Comparison of ENCODE assay signal across 10 mouse cellular contexts in genomic region chr14:20682498-20682897, GRCm38 (mm10). TPM values are rescaled to one million over a fixed set of nuclear protein-coding genes. Genes with fewer than 3 reads are reported as not detected.
DNase-seq lines count a peak whose midpoint lies in the region; ATAC-seq lines count a peak whose summit lies in the region.
"Had no signal": no experiment of that assay in that cellular context is flagged by ENCODE, and none has a peak within 500 bp of the region (broad histone marks: within the 10 kb centered on the region; RNA-seq: fewer than 3 reads in every experiment).

No protein-coding gene starts in this region.

- no peaks in the 10 kb centered on the region for H3K27me3 ChIP-seq in kidney, embryonic 15.5 days
- H3K27me3 ChIP-seq in midbrain, embryonic 13.5 days, result no peaks in the 10 kb centered on the region
- H3K27me3 ChIP-seq: neural tube, embryonic 13.5 days had no signal

- H3K27ac ChIP-seq in kidney, embryonic 15.5 days, result no peak overlapping the region
- no peak overlapping the region for H3K27ac ChIP-seq in midbrain, embryonic 13.5 days
- H3K27ac ChIP-seq: limb, embryonic 10.5 days; neural tube, embryonic 13.5 days had no signal

- 71% methylated on average over 3 of the region's 3 CpGs for WGBS in kidney, embryonic 15.5 days
- 83% methylated on average over 3 of the region's 3 CpGs for WGBS in midbrain, embryonic 13.5 days

- H3K4me3 ChIP-seq in kidney, embryonic 15.5 days (replicated peaks), result no peak overlapping the region
- no peak overlapping the region for H3K4me3 ChIP-seq in midbrain, embryonic 13.5 days (replicated peaks)
- H3K4me3 ChIP-seq: limb, embryonic 10.5 days; neural tube, embryonic 13.5 days had no signal

- H3K4me1 ChIP-seq in kidney, embryonic 15.5 days, result no peaks in the 10 kb centered on the region
- no peaks in the 10 kb centered on the region for H3K4me1 ChIP-seq in midbrain, embryonic 13.5 days (replicated peaks)
- H3K4me1 ChIP-seq: limb, embryonic 10.5 days; neural tube, embryonic 13.5 days had no signal

- DNase-seq in spleen, adult 12 weeks (ENCODE audit: low spot score), result peak; percentile 29
- DNase-seq in spleen, postnatal 4 days (ENCODE audit: low spot score in 2 of 2), result no peak
- DNase-seq in cerebellum, adult 9-10 months, result no peak
- no peak for DNase-seq in left cerebral cortex, adult 11 months (ENCODE audit: low spot score)
- no peak for DNase-seq in Muller cell, postnatal 12 days (ENCODE audit: inconsistent ontology term)

- peaks cover 100% of the 10 kb centered on the region for H3K36me3 ChIP-seq in kidney, embryonic 15.5 days
- peaks cover 99% of the 10 kb centered on the region for H3K36me3 ChIP-seq in midbrain, embryonic 13.5 days

- no peaks in the 10 kb centered on the region for H3K9me3 ChIP-seq in kidney, embryonic 15.5 days (replicated peaks)
- no peaks in the 10 kb centered on the region for H3K9me3 ChIP-seq in midbrain, embryonic 13.5 days
- H3K9me3 ChIP-seq: limb, embryonic 10.5 days; neural tube, embryonic 13.5 days had no signal

- no peak overlapping the region for H3K4me2 ChIP-seq in kidney, embryonic 15.5 days
- H3K4me2 ChIP-seq in midbrain, embryonic 13.5 days (replicated peaks), result no peak overlapping the region
- H3K4me2 ChIP-seq: neural tube, embryonic 13.5 days had no signal

- H3K9ac ChIP-seq in kidney, embryonic 15.5 days, result no peak overlapping the region
- no peak overlapping the region for H3K9ac ChIP-seq in midbrain, embryonic 13.5 days (replicated peaks)
- H3K9ac ChIP-seq: neural tube, embryonic 13.5 days had no signal

- peak; percentile 46; the same call in 1 of the 2 replicates for ATAC-seq in kidney, embryonic 15.5 days (replicated peaks; ENCODE audit: low FRiP score)
- ATAC-seq in megakaryocyte-erythroid progenitor cell, adult 5-6 weeks (replicated peaks; ENCODE audit: low FRiP score, low TSS enrichment, poor library complexity, severe bottlenecking), result peak; percentile 58
- ATAC-seq in midbrain, embryonic 13.5 days, result no peak

RNA-seq across cellular contexts. Expression of gene Sec24c, which starts 8.4 kb away (rescaled TPM):
- 98.3 and 106 TPM in 2 replicates for polyA plus RNA-seq in kidney, embryonic 15.5 days (2015; fragmentation: Nextera tagmentation; extraction: Ambion mirVana)
- total RNA-seq in megakaryocyte-erythroid progenitor cell, adult 5-6 weeks (2014; fragmentation: Nextera tagmentation), result 99.9 and 104 TPM in 2 replicates
- 50.4 and 55.1 TPM in 2 replicates for total RNA-seq in megakaryocyte-erythroid progenitor cell, adult 5-6 weeks (2017)
- 88.4 and 96.7 TPM in 2 replicates for polyA plus RNA-seq in midbrain, embryonic 13.5 days (2015; fragmentation: Nextera tagmentation; extraction: Ambion mirVana)

RNA-seq across cellular contexts. Expression of gene Fut11, which starts 12.3 kb away (rescaled TPM):
- polyA plus RNA-seq in kidney, embryonic 15.5 days (2015; fragmentation: Nextera tagmentation; extraction: Ambion mirVana), result 28.5 and 29.2 TPM in 2 replicates
- 6.7 and 8.6 TPM in 2 replicates for total RNA-seq in megakaryocyte-erythroid progenitor cell, adult 5-6 weeks (2014; fragmentation: Nextera tagmentation)
- total RNA-seq in megakaryocyte-erythroid progenitor cell, adult 5-6 weeks (2017), result 2.7 and 3.7 TPM in 2 replicates
- 22.7 and 26.0 TPM in 2 replicates for polyA plus RNA-seq in midbrain, embryonic 13.5 days (2015; fragmentation: Nextera tagmentation; extraction: Ambion mirVana)

RNA-seq across cellular contexts. Expression of gene Synpo2l, which starts 14.3 kb away (rescaled TPM):
- polyA plus RNA-seq in kidney, embryonic 15.5 days (2015; fragmentation: Nextera tagmentation; extraction: Ambion mirVana), result 2.2 and 3.3 TPM in 2 replicates
- not detected in 2 replicates for total RNA-seq in megakaryocyte-erythroid progenitor cell, adult 5-6 weeks (2014; fragmentation: Nextera tagmentation)
- 0.05 and 0.46 TPM in 2 replicates for total RNA-seq in megakaryocyte-erythroid progenitor cell, adult 5-6 weeks (2017)
- polyA plus RNA-seq in midbrain, embryonic 13.5 days (2015; fragmentation: Nextera tagmentation; extraction: Ambion mirVana), result 0.15 and 0.27 TPM in 2 replicates

RNA-seq across cellular contexts. Expression of gene Chchd1, which starts 20.3 kb away (rescaled TPM):
- 201 and 215 TPM in 2 replicates for polyA plus RNA-seq in kidney, embryonic 15.5 days (2015; fragmentation: Nextera tagmentation; extraction: Ambion mirVana)
- 202 and 239 TPM in 2 replicates for total RNA-seq in megakaryocyte-erythroid progenitor cell, adult 5-6 weeks (2014; fragmentation: Nextera tagmentation)
- total RNA-seq in megakaryocyte-erythroid progenitor cell, adult 5-6 weeks (2017), result 102 and 122 TPM in 2 replicates
- 209 and 213 TPM in 2 replicates for polyA plus RNA-seq in midbrain, embryonic 13.5 days (2015; fragmentation: Nextera tagmentation; extraction: Ambion mirVana)

RNA-seq across cellular contexts. Expression of gene Zswim8, which starts 24.9 kb away (rescaled TPM):
- 28.7 and 30.6 TPM in 2 replicates for polyA plus RNA-seq in kidney, embryonic 15.5 days (2015; fragmentation: Nextera tagmentation; extraction: Ambion mirVana)
- 34.3 and 35.6 TPM in 2 replicates for total RNA-seq in megakaryocyte-erythroid progenitor cell, adult 5-6 weeks (2014; fragmentation: Nextera tagmentation)
- total RNA-seq in megakaryocyte-erythroid progenitor cell, adult 5-6 weeks (2017), result 16.5 and 22.0 TPM in 2 replicates
- 46.5 and 57.7 TPM in 2 replicates for polyA plus RNA-seq in midbrain, embryonic 13.5 days (2015; fragmentation: Nextera tagmentation; extraction: Ambion mirVana)
